Mouse (Mus musculus): Measurements from ENCODE around the gene Ccl6.
A peak's percentile ranks its signal among the peaks of the same experiment; 100 is the strongest.
"Not testable (repeated sequence)": the region's sequence is repeated elsewhere in the genome, so short reads cannot be mapped to it uniquely, and the experiment has no call there.

The Ccl6 gene

GRCm38 (mm10) chr11:83557074-83557473 lies 35.8 kb downstream of the Ccl6 start:
- no peak for DNase-seq (ENCODE audit: low spot score)

GRCm38 (mm10) chr11:83556085-83556781 lies 36.7 kb downstream of the Ccl6 start:
- DNase-seq (ENCODE audit: low spot score) = peak; percentile 37

DNA sequence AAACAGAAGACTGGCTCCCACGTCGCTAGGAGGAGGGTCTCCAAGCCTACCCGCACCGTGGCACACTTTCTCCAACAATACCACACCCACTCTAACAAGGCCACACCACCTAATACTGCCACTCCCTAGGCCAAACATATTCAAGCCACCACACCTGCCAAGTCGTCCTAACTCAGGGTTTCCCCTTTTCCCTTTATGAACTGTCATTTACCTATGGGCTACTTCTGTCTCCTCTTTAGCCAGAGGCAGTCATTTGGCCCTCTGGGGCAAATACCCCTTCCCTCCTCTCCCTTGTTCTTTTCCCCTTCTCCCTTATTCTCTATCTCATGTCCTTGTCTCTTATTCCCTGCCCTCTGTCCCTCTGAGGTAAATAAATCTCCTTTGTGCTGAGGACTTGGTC lies 41.2 kb downstream of the Ccl6 start:
- no peak for DNase-seq (ENCODE audit: low spot score)

GRCm38 (mm10) chr11:83551037-83551436 lies 41.9 kb downstream of the Ccl6 start:
- not testable (repeated sequence) for DNase-seq (ENCODE audit: low spot score)

- no peak for DNase-seq (ENCODE audit: low spot score)
These were observed 42.7 kb downstream of the Ccl6 start for GRCm38 (mm10) chr11:83550186-83550632.

- DNase-seq (ENCODE audit: low spot score) = no peak
These were observed 48.7 kb downstream of the Ccl6 start for GRCm38 (mm10) chr11:83544214-83544613.

DNA sequence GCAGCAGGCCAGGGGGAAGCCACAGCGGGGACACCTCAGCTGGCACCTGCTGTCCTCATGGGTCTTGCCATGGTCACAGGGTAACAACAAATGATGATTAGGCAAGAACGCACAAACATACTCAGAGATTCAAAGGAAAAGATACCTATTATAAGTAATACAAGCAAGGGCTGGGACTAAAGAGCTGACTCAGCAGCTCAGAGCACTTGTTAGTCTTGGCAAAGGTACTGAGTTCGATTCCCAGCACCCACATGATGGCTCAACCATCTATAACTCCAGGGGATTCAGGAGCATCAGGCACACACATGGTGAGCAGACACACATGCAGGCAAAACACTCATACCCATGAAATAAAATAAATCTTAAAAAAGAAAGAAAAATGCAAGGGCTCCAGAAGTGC lies 51.5 kb downstream of the Ccl6 start:
- no peak for DNase-seq (ENCODE audit: low spot score)

GRCm38 (mm10) chr11:83540931-83541330 lies 52.0 kb downstream of the Ccl6 start:
- DNase-seq (ENCODE audit: low spot score) = no peak

GRCm38 (mm10) chr11:83538705-83539314 lies 54.1 kb downstream of the Ccl6 start:
- DNase-seq (ENCODE audit: low spot score) = no peak

All from c-Kit-positive CD71-positive TER-119-positive erythroid progenitor cells, embryonic 14.5 days (primary cell).